Mouse (Mus musculus): ENCODE results near the gene Atg9b.

The Atg9b gene

DNA sequence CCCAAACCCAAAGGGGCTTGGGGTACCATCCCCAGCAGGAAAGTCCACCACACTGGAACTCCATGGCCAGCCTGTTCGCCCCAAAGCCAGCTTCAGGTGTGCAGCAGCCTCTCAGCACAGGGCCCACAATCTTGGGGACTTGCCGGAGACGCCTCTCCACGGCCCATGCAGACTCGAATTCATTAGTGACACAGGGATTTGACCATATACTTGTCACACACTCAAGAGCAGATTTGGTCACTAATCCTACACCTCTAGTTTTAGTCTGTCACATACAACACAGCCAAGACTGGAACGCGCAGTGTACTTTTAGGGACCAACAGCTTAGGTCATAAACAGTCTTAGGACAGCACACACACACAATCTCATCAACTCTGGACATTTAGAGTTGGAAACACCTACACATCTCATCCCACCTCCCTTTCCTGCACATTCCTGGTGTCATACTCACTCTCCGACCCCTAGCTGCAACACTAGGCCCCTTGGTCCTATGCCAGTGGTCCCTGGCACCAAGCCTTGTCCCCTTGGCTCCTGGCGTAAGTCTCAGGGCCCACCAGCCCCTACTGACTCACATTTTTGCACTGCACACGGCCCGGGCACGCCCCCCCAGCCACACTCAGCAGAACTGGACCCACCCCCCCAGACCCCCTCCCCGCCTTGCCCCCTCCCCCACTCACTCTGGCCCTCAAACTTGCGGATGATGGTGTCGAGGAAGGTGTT, 41.3 kb downstream of the Atg9b start:
- no peak for DNase-seq (ENCODE audit: low read depth, low spot score)

DNA sequence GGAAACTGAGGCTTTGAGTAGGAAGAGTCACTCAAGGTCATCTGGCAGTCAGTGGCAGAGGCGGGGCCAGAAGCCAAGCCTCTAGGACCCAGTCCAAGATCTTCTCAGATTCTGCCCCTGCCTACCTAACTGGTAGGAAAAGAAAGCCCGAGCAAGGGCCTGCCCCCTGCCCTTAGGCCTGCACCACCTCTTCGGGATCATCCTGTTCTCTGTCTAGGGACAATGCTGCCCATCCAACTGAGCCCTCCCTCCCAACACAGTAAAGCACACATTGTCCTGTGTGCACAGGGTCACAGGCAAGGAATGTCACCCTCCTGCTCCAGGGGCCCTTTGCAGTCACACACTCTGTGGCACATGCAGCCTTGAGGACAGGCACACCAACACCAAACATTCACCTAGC, 41.9 kb downstream of the Atg9b start:
- DNase-seq (ENCODE audit: low read depth, low spot score): no peak

DNA sequence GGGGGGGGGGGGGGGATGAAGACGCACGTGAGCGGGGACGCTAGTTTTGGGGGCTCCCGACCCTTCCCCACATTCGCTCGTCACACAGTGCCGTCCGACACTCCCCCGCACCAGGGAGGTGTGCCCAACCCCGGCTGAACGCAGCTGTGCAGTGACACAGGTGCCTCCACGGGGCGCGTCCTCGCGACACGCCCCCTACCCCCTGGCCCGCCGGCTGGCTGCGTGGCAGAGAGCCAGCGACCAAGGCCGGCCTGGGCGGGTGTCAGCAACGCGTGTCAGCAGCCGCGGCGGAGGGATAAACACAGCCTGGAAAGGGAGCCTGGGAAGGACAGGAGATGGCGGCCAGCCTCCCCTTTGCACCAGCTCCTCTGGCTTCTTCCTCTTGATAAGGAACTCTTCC, 43.4 kb downstream of the Atg9b start:
- no peak for DNase-seq (ENCODE audit: low read depth, low spot score)

DNA sequence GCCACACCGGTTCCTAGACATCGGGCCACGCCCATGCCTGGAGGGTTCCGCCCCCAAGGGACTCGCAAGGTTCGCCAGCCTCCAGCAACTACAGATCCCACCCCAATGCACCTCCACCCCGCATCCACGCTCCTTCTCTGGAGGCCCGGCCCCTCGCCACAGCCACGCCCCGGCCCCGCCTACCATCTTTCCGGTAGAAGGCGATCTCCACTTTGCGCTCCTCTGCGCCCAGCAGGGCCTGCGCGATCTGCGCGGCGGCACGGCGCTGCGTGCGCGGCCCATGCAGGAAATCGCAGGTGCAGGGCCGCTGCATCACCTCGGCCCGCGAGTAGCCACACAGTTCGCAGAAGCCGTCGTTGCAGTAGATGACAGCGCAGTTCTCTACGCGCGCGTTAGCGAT, 43.8 kb downstream of the Atg9b start:
- no peak for DNase-seq (ENCODE audit: low read depth, low spot score)

DNA sequence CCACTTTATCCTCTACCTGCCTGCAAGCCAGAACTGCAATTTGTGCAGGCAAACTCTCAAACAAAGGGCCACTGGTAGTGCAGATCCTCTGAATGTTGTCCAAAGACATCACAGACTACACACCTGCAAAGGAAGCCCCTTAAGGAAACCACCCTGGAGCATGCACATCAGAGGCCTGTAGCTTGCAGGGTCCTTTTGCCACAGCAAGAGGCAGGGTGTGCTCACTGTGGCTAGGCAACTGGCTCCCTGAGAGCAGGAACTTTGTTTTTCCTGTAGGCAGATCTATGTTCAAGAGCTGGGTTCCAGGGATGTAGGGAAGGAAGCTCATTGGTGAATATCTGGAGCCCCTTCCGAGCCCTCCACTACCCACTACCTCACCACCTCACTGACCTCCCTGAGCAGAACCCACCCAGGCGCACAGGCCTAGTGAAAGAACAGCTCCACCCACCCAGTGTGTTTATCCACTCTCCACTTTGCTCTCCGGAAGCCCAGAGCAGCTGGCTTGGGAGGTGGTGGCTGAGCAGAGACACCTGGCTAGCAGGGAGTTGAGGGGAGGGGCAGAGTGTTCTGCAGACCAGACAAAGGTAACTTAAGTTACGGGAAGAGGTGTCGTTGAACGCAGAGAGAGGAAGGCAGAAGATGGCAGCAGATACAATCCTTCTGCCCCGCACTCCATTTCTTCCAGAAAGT, 44.6 kb downstream of the Atg9b start:
- no peak for DNase-seq (ENCODE audit: low read depth, low spot score)

DNA sequence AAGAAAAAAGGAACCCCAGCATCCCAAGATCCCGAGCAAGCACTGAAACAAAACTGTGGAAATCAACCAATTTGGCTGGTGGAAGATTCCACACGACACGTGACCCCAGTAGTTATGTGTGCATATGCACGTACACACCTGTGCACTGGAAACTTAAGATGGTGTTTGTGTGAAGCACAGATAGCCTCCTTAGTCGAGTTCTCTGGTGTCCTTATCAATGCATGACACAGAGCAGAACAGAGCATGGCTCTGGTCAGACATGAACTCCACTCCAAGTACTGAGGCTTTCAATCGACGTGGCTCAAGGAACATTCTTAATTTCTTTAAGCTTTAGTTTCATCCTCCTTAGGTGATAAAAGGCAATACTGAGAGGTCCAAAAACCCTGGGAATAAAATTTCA, 45.6 kb downstream of the Atg9b start:
- DNase-seq (ENCODE audit: low read depth, low spot score): no peak

DNA sequence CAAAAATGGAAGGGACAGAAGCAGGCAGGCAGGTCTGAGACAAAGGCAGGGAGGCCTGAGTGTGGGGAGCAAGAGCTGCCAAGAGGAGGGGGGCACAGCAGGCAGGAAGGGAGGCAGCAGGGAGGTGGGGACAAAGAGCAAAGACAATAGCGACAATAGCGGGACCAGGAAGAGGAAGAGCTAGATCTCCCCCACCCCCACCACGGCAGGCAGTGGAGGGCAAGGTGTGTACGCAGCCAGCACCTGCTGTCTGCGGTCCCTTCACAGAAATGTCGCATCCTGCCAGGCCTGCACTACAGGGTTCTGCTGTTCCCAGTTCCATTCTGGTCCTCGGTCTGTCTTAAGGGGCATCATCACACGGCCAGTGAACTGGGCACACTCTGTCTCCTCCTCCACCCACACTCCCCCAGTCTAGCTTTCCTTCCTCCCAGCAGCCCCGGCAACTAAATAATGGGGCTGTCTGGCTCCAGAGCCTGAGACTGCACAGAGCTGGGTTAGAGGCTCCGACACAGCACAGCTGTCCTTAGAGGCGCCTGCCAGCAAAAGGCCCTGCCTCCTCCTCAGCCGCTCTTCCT, 47.4 kb downstream of the Atg9b start:
- no peak for DNase-seq (ENCODE audit: low read depth, low spot score)

DNA sequence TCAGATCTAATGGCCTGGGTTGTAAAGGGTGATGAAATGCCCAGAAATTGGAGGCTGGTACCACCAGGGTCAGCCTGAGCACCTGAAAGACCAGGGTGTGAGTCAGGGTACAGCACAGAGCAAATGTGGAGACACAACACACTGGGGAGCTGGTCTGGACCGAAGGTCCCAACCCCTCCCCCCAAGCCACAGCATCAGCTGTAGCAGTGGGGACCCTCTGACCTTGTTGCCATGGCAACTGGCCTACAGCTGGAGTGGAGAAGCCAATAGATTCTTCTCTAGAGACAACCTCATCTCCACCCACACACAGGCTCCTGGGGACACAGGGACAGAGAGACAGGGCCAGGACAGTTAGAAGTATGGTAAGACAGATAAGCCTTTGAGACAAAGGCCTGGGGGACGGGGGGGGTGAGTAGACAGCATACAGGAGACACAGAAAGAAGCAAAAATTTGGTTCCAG, 47.9 kb downstream of the Atg9b start:
- no peak for DNase-seq (ENCODE audit: low read depth, low spot score)

DNA sequence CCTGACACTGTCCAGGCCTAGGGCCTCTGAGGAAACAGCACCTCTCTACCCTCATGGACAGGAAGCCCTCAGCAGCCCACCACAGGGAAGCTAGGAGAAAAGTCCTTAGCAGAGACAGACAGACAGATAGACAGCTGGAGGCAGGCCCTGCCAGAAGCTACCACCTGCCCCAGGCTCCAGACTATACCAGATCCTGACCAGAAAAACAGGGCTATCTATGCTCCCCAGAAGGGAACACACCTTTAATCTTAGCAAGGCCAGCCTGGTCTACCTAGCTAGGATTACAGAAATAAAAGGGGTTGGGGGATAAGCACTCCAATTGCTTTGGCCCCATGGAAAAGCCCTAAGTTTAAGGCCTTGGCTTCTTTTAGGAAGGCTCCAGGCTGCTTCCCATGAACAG, 48.6 kb downstream of the Atg9b start:
- DNase-seq (ENCODE audit: low read depth, low spot score): no peak

DNA sequence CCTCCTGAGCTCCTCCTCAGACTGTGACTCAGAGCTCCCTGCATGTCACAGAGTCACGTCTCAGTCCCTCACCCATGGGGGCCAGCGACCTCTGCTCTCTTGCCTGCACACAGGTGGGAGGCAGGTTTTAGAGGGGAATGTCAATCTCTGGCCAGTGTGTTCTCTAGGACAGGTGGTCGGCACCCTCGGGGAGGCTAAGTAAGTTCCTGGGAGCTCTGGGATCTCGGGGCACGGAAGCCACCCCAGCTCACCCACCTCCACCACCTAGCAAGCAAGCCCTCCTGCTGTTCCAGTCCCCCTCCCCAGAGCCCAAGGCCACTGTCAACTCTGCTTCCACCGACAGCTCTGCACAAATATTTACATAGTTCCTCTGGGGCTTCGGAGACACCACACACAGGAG, 49.0 kb downstream of the Atg9b start:
- no peak for DNase-seq (ENCODE audit: low read depth, low spot score)

DNA sequence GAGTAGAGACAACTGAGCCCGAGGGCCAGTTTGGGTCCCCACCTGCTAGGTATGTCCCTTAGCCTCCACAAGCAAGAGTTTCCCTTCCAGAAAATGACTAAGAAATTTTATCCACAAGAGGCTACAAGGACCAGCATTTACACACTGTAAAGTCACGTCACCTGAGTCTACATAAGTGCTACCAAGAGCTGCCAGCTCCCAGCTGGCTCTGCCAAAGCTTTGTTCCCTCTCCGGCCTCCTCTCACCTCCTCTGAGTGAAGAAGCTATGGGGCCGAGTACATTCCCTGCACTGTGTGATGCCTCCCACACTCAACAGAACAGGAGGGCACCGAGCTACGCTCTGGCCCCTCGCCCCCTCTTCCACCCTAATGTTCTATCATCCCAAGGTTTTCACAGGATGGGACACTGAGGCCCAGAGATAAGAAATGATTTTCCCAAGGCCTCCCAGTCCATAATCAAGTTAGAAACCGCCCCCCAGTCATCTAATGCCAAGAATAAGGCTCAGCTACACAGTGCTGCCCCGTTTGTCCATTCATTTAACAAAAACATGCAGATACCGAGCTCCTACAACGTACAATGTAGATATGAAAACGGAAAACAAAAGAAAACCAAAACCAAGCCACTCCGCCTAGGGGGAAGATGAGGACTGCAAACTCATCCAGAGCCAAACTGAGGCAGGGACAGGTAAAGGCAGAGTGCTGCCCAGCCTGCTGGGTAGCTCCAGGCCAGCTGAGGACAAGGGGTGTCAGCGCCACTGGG, 49.6 kb downstream of the Atg9b start:
- DNase-seq (ENCODE audit: low read depth, low spot score): no peak

DNA sequence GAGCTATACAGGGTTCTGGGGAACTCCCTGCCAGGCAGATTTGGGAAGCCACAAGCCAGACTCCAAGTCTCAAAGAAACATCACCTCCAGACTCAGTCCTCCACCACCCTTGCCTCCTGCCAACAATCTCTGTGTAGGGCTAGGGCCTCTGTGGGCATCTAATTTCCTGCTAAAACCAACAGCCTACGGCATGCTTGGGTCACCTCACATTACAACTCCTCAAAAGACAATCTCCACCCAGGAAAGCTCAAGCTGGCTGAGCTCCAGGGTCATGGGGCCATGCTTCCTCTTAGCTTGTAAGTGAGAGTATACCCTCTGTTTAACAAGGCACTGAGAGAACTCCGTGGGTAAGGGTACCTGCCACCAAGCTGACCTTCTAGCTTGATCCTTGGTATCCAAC, 54.1 kb downstream of the Atg9b start:
- no peak for DNase-seq (ENCODE audit: low read depth, low spot score)

DNA sequence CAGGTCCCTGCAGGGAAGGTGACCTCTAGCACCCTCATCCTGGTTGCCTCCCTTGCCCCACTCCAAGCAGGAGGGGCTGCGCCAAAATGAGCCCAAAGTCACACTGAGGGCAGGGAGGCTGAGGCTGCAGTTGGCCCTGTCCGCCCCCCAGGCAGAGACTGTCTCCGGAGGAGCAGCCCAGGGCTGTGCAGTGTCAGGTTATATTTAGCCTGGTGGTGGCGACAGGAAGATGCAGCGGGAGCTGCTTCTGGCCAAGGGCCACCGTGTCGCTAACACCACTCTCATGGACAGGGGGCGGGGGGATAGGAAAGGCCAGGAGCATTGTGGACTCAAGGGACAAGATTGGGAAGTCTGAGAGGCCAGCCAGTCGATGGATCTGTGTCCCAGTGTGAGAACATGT, 54.6 kb downstream of the Atg9b start:
- DNase-seq (ENCODE audit: low read depth, low spot score): no peak

DNA sequence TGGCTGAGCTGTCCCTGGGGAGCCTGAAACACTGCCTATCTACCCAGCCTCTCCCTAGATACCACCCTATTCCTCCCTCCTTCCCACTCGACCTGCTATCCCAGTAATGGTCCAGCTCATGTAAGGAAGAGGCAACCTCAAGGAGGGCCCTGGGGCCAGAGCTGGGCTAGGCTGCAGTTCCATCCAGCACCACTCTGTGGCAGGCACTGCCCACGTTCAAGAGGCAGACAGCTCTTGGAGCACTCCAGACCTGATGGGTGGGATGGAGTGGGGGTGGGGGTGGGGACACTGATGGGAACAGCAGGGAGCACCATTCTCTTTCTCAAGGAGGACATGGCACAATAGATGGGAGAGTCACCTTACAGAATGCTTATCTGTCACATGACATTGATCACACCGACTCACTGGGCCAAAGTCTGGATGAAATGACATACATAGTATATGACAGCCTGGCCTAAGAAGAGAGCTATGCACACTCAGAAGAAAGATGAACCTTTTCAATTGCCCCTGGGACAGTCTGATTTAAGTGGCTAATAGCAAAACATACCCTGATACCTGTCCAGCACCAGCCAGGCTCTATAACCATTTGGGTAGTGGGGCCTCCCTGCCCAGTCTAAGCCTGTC, 55.9 kb downstream of the Atg9b start:
- DNase-seq (ENCODE audit: low read depth, low spot score): no peak

DNA sequence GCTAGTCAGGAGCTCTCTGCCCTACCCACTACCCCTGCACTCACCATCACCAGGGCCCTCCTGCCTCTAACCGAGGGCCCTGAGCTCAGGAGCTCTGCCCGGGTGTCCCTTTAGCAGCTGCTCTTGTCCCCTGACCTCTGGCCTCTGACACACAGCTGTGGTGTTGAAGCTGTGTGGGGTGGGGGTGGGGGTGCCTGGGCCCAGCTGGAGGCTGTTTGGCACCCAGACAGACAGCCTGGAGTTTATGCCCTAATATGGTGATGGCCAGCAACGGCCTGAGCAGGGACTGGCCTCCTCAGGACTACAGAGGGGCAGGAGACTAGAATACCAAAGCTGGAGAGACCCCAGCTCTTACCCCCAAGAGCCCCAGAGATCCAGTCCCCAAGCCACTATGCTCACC, 57.2 kb downstream of the Atg9b start:
- DNase-seq (ENCODE audit: low read depth, low spot score): no peak

Measured in retina, adult 2 months (tissue).